Mouse (Mus musculus) brain, embryonic 14.5 days (tissue): ENCODE measurements at regions not wholly inside any gene's neighbourhood (a gene's known extent, or its start where the extent isn't known, plus 50 kb on each side); places are given as distances from the start of the nearest gene placed in this dataset.

Source experiments
- CTCF ChIP-seq: fragments of 200-500 bp; IDR thresholded peaks from 2 replicates; pipeline ENCODE4 v1.5.1; 2012; ENCODE audit warnings: inconsistent platforms, mild to moderate bottlenecking, moderate library complexity, borderline replicate concordance; ENCODE audit not compliant: insufficient read depth, insufficient read length; ENCODE audit errors: extremely low read depth
- POLR2A ChIP-seq: fragments of 200-500 bp; IDR thresholded peaks from 2 replicates; pipeline ENCODE4 v1.6.1; 2012; ENCODE audit warnings: mild to moderate bottlenecking, inconsistent platforms, borderline replicate concordance; ENCODE audit not compliant: poor library complexity, insufficient read depth, insufficient read length, severe bottlenecking; ENCODE audit errors: extremely low read depth

DNA sequence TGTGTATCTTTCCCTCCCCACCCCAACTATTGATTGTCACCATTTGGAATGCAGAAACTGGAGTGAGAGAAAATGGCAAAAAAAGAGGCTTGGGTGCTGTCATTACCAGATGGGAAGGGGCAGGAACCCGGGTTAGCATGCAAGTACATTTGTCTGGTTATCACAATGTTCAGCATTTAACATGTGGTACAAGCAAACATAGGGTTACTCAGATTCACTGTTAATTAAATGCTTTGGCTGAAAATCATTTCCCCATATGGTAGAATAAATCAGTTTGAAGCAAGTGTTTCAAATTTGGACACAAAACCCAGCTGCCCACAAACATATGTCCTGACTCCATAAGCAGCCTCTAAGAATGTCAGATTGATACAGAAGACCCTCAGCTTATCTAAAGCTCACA is 208.6 kb upstream of the Megf9 start:
- TF ChIP-seq CTCF (no peak), POLR2A (no peak)
